Mouse (Mus musculus): ENCODE results near the gene Hsh2d. TPM values are rescaled to one million over a fixed set of nuclear protein-coding genes. Genes with fewer than 3 reads are reported as not detected.

The Hsh2d gene
- polyA plus RNA-seq (2015; fragmentation: Nextera tagmentation; extraction: Ambion mirVana), result not detected in 2 replicates

DNA sequence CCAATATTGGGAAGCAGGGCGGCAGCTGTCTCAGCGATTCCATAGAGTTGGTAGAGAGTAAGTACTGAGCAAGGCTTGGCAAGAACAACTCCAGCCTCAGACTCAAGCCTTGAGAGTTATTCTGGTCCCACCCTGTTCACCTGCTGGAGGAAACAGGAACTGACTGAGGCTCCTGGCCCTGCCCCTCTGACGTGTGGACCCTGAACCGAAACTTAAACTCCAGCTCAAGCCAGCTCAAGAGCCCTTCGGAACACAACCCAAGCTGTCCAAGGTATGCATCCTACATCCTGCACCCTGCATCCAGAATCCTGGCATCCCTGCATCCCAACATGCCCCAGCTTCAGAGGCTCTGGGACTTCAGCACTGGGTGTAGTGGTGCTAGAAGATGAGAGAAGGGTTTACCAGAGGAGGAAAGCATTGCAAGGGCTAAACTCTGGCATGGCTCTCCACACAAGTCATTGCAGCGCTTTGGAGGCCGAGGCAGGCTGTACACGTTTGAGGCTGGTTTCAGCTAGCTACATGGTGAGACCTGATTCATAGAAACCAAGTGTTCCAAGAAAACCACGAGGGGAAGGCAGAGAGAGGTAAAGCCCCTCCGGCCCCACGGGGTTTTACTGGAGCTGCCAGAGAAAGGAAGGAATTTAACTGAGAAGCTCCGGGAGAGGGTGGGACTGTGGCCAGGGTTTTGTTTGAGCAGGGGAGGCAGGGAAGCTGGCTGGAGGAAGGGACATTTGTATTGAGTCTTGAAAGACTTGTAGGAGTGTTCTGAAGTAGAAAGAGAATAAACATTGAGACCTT is at the start of gene Hsh2d:
Hsh2d (plus strand) TSS at position 222 of the 798 bp plus-strand sequence.
- H3K36me3 ChIP-seq, result no peaks in the 10 kb centered on the region
- 56% methylated on average over 12 of the region's 12 CpGs for WGBS
- H3K27ac ChIP-seq, result no peak within 1 kb of the TSS
- no peak within 1 kb of the TSS for H3K4me3 ChIP-seq
- H3K4me2 ChIP-seq, result no peak within 1 kb of the TSS
- H3K4me1 ChIP-seq, result 0 out of 2 replicates have a peak, but pooled peaks cover 3% of the 10 kb centered on the region
- no peak for ATAC-seq (ENCODE audit: insufficient number of reproducible peaks, low FRiP score, low TSS enrichment, low read depth)
- H3K27me3 ChIP-seq, result no peaks in the 10 kb centered on the region
- H3K9ac ChIP-seq, result no peak within 1 kb of the TSS
- no peaks in the 10 kb centered on the region for H3K9me3 ChIP-seq

DNA sequence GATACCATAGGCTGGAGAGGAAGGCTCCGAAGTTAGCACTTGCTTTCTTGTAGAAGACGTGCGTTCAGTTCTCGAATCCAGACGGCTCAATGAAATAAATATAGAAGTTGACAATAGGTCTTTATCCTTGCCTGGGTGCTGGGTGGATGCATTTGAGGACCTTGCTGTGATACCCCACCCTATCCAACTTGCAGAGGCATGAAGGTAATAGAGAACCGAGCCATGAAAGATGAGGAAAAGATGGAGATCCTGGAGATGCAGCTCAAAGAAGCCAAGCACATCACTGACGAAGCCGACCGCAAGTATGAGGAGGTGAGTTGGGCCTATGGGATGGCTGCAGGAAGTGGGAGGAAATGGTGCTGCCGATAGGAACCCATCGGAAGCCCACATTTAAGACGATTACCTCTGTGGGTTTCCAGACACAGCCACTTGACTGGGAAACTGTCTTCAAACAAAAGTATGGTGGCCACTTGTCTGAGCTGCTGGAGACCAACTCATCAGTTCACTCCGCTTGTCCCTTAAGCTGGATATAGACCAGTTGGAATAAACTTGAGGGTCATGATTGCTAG is 46.1 kb upstream of the Hsh2d start:
- Histone ChIP-seq H3K36me3 (peaks cover 94% of the 10 kb centered on the region), H3K4me2 (no peak overlapping the region), H3K27ac (no peak overlapping the region), H3K4me1 (no peaks in the 10 kb centered on the region), H3K27me3 (no peaks in the 10 kb centered on the region), H3K9me3 (no peaks in the 10 kb centered on the region), H3K4me3 (no peak overlapping the region), H3K9ac (no peak overlapping the region)
- 91% methylated on average over 13 of the region's 13 CpGs for WGBS
- ATAC-seq (ENCODE audit: insufficient number of reproducible peaks, low FRiP score, low TSS enrichment, low read depth), result no peak

- no peaks in the 10 kb centered on the region for H3K4me1 ChIP-seq
- H3K4me2 ChIP-seq, result no peak overlapping the region
- no peaks in the 10 kb centered on the region for H3K27me3 ChIP-seq
- WGBS, result 82% methylated on average over 5 of the region's 5 CpGs
- peaks cover 91% of the 10 kb centered on the region for H3K36me3 ChIP-seq
- no peak overlapping the region for H3K9ac ChIP-seq
- peak overlapping the region; percentile 50; the same call in 1 of the 2 replicates for H3K27ac ChIP-seq
- no peak overlapping the region for H3K4me3 ChIP-seq
- H3K9me3 ChIP-seq, result no peaks in the 10 kb centered on the region
- no peak for ATAC-seq (ENCODE audit: insufficient number of reproducible peaks, low FRiP score, low TSS enrichment, low read depth)
Observed at GRCm38 (mm10) chr8:72144345-72144975, 45.0 kb upstream of the Hsh2d start.

- WGBS, result 83% methylated on average over 3 of the region's 3 CpGs
- ATAC-seq (ENCODE audit: insufficient number of reproducible peaks, low FRiP score, low TSS enrichment, low read depth), result no peak
- Histone ChIP-seq H3K4me1 (no peaks in the 10 kb centered on the region), H3K9me3 (no peaks in the 10 kb centered on the region), H3K27me3 (no peaks in the 10 kb centered on the region), H3K36me3 (peaks cover 91% of the 10 kb centered on the region), H3K9ac (no peak overlapping the region), H3K4me2 (no peak overlapping the region), H3K27ac (0 out of 2 replicates have a peak overlapping the region, but pooled peaks have one; percentile 17), H3K4me3 (no peak overlapping the region)
Observed at GRCm38 (mm10) chr8:72145511-72145910, 43.9 kb upstream of the Hsh2d start.

- ATAC-seq (ENCODE audit: insufficient number of reproducible peaks, low FRiP score, low TSS enrichment, low read depth), result no peak
- H3K9me3 ChIP-seq, result no peaks in the 10 kb centered on the region
- no peak overlapping the region for H3K9ac ChIP-seq
- no peak overlapping the region for H3K4me2 ChIP-seq
- H3K27me3 ChIP-seq, result no peaks in the 10 kb centered on the region
- no peak overlapping the region for H3K27ac ChIP-seq
- peaks cover 93% of the 10 kb centered on the region for H3K36me3 ChIP-seq
- H3K4me3 ChIP-seq, result no peak overlapping the region
- WGBS, result 81% methylated on average over 1 of the region's 1 CpGs
- no peaks in the 10 kb centered on the region for H3K4me1 ChIP-seq
Observed at GRCm38 (mm10) chr8:72146056-72146455, 43.4 kb upstream of the Hsh2d start.

DNA sequence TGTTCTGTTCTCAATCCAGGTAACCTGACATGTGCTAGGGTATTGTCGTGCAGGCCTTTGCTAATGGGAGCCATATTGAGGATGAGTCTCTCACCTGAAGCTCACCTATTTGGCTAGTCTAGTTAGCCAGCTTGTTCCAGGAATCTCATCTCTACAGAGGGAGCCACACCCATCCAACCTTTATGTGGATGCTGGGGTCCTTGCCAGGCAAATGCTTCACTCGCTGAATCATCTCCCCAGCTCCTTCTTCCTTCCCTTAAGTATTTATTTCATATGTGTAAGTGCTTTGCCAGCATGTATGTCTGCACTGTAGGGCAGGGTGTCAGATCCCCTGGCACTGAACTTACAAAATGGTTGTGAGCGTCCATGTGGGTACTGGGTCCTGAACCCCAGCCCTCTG is 42.9 kb upstream of the Hsh2d start:
- no peak overlapping the region for H3K9ac ChIP-seq
- no peak overlapping the region for H3K4me2 ChIP-seq
- no peaks in the 10 kb centered on the region for H3K4me1 ChIP-seq
- 80% methylated on average over 3 of the region's 3 CpGs for WGBS
- H3K27ac ChIP-seq, result no peak overlapping the region
- no peak overlapping the region for H3K4me3 ChIP-seq
- no peaks in the 10 kb centered on the region for H3K27me3 ChIP-seq
- H3K36me3 ChIP-seq, result peaks cover 93% of the 10 kb centered on the region
- H3K9me3 ChIP-seq, result no peaks in the 10 kb centered on the region
- ATAC-seq (ENCODE audit: insufficient number of reproducible peaks, low FRiP score, low TSS enrichment, low read depth), result no peak

GRCm38 (mm10) chr8:72147266-72147665 is 42.2 kb upstream of the Hsh2d start:
- no peak overlapping the region for H3K4me2 ChIP-seq
- peaks cover 93% of the 10 kb centered on the region for H3K36me3 ChIP-seq
- no peak overlapping the region for H3K27ac ChIP-seq
- ATAC-seq (ENCODE audit: insufficient number of reproducible peaks, low FRiP score, low TSS enrichment, low read depth), result no peak
- no peak overlapping the region for H3K4me3 ChIP-seq
- 81% methylated on average over 2 of the region's 2 CpGs for WGBS
- no peaks in the 10 kb centered on the region for H3K27me3 ChIP-seq
- H3K9ac ChIP-seq, result no peak overlapping the region
- H3K9me3 ChIP-seq, result no peaks in the 10 kb centered on the region
- no peaks in the 10 kb centered on the region for H3K4me1 ChIP-seq

DNA sequence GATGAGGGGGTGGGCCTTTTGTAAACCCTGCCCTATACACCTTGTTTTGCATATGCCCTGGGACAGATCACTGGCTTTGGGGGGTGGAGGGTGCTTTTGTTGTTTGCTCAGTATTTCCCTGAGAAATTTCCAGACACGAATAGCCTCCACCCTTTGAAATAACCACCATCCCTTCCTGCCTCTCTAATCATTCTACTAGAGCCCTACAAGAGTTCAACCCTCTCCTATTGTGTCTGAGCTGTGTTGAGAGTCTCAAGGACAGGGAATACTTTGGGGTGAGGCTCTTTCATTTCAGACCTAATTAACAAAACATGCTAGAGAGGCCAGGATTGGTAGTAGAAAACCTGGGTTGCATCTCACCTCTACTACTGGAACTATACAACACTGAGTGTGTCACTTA is 40.4 kb upstream of the Hsh2d start:
- Histone ChIP-seq H3K4me2 (no peak overlapping the region), H3K4me3 (no peak overlapping the region), H3K4me1 (no peaks in the 10 kb centered on the region), H3K27me3 (no peaks in the 10 kb centered on the region), H3K9ac (no peak overlapping the region), H3K36me3 (peaks cover 88% of the 10 kb centered on the region), H3K27ac (no peak overlapping the region), H3K9me3 (no peaks in the 10 kb centered on the region)
- WGBS, result 84% methylated on average over 1 of the region's 1 CpGs
- ATAC-seq (ENCODE audit: insufficient number of reproducible peaks, low FRiP score, low TSS enrichment, low read depth), result no peak

GRCm38 (mm10) chr8:72151418-72152078 is 37.9 kb upstream of the Hsh2d start:
- Histone ChIP-seq H3K9me3 (no peaks in the 10 kb centered on the region), H3K27ac (no peak overlapping the region), H3K36me3 (peaks cover 67% of the 10 kb centered on the region), H3K4me1 (no peaks in the 10 kb centered on the region), H3K4me2 (no peak overlapping the region), H3K4me3 (no peak overlapping the region), H3K9ac (no peak overlapping the region), H3K27me3 (no peaks in the 10 kb centered on the region)
- no peak for ATAC-seq (ENCODE audit: insufficient number of reproducible peaks, low FRiP score, low TSS enrichment, low read depth)
- 82% methylated on average over 3 of the region's 3 CpGs for WGBS

DNA sequence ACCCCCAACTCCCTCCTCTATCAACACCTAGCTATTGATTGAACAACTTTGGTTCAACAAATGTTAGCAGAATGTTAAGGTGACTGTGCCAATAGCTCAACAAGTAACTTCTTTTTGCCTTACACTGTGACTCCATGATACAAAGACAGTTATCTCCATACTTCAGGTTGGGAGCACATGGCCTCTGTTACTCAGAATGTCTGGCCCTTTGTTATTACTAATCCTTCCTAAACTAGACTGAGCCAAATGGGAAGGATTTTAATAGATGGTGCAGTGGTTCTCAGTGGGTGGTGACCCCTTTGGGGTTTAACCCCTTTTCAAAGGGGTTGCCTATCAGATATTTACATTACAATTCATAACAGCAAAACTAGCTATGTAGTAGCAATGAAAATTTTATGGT is 36.1 kb upstream of the Hsh2d start:
- 0 out of 2 replicates have a peak overlapping the region, but pooled peaks have one; percentile 11 for H3K27ac ChIP-seq
- H3K4me3 ChIP-seq, result no peak overlapping the region
- H3K4me1 ChIP-seq, result no peaks in the 10 kb centered on the region
- ATAC-seq (ENCODE audit: insufficient number of reproducible peaks, low FRiP score, low TSS enrichment, low read depth), result no peak
- H3K27me3 ChIP-seq, result no peaks in the 10 kb centered on the region
- no peaks in the 10 kb centered on the region for H3K9me3 ChIP-seq
- peaks cover 49% of the 10 kb centered on the region for H3K36me3 ChIP-seq
- no peak overlapping the region for H3K9ac ChIP-seq
- no peak overlapping the region for H3K4me2 ChIP-seq

GRCm38 (mm10) chr8:72158096-72158495 is 31.3 kb upstream of the Hsh2d start:
- peaks cover 28% of the 10 kb centered on the region for H3K4me1 ChIP-seq
- ATAC-seq (ENCODE audit: insufficient number of reproducible peaks, low FRiP score, low TSS enrichment, low read depth), result no peak
- WGBS, result 78% methylated on average over 2 of the region's 2 CpGs
- no peak overlapping the region for H3K4me2 ChIP-seq
- H3K27me3 ChIP-seq, result no peaks in the 10 kb centered on the region
- no peaks in the 10 kb centered on the region for H3K9me3 ChIP-seq
- peaks cover 7% of the 10 kb centered on the region; the same call in 1 of the 2 replicates for H3K36me3 ChIP-seq
- no peak overlapping the region for H3K9ac ChIP-seq
- H3K27ac ChIP-seq, result no peak overlapping the region
- H3K4me3 ChIP-seq, result no peak overlapping the region

- WGBS, result 78% methylated on average over 3 of the region's 3 CpGs
- Histone ChIP-seq H3K36me3 (peaks cover under 1% of the 10 kb centered on the region; the same call in 1 of the 2 replicates), H3K4me1 (peaks cover 28% of the 10 kb centered on the region), H3K4me3 (no peak overlapping the region), H3K27ac (no peak overlapping the region), H3K27me3 (no peaks in the 10 kb centered on the region), H3K9ac (no peak overlapping the region), H3K9me3 (no peaks in the 10 kb centered on the region), H3K4me2 (no peak overlapping the region)
- ATAC-seq (ENCODE audit: insufficient number of reproducible peaks, low FRiP score, low TSS enrichment, low read depth), result no peak
Observed at GRCm38 (mm10) chr8:72158726-72159125, 30.7 kb upstream of the Hsh2d start.

Data from limb, embryonic 15.5 days (tissue).